Mouse (Mus musculus): Measurements from ENCODE around the gene Dnaic1. TPM values are rescaled to one million over a fixed set of nuclear protein-coding genes. Genes with fewer than 3 reads are reported as not detected.

Gene Dnaic1
- polyA plus RNA-seq, 1 experiment, result 2.3 TPM

- 30% methylated on average over 6 of the region's 6 CpGs for WGBS
- no peak for DNase-seq (ENCODE audit: low read depth, low spot score)
Measured at GRCm38 (mm10) chr4:41630196-41630595, 60.6 kb downstream of the Dnaic1 start.

GRCm38 (mm10) chr4:41631390-41631789 lies 61.8 kb downstream of the Dnaic1 start:
- DNase-seq (ENCODE audit: low read depth, low spot score), result no peak
- 14% methylated on average over 11 of the region's 11 CpGs for WGBS

- WGBS, result 70% methylated on average over 9 of the region's 9 CpGs
- no peak for DNase-seq (ENCODE audit: low read depth, low spot score)
Measured at GRCm38 (mm10) chr4:41633001-41633400, 63.4 kb downstream of the Dnaic1 start.

GRCm38 (mm10) chr4:41634631-41635030 lies 65.1 kb downstream of the Dnaic1 start:
- DNase-seq (ENCODE audit: low read depth, low spot score), result no peak
- 90% methylated on average over 8 of the region's 8 CpGs for WGBS

- WGBS, result 60% methylated on average over 8 of the region's 8 CpGs
- no peak for DNase-seq (ENCODE audit: low read depth, low spot score)
Measured at GRCm38 (mm10) chr4:41635224-41635623, 65.6 kb downstream of the Dnaic1 start.

GRCm38 (mm10) chr4:41635906-41636305 lies 66.3 kb downstream of the Dnaic1 start:
- 56% methylated on average over 2 of the region's 2 CpGs for WGBS
- DNase-seq (ENCODE audit: low read depth, low spot score), result no peak

GRCm38 (mm10) chr4:41636366-41636765 lies 66.8 kb downstream of the Dnaic1 start:
- DNase-seq (ENCODE audit: low read depth, low spot score), result no peak
- 46% methylated on average over 7 of the region's 7 CpGs for WGBS

GRCm38 (mm10) chr4:41636882-41637635 lies 67.5 kb downstream of the Dnaic1 start:
- no peak for DNase-seq (ENCODE audit: low read depth, low spot score)
- 62% methylated on average over 10 of the region's 10 CpGs for WGBS

GRCm38 (mm10) chr4:41638186-41638731 lies 68.7 kb downstream of the Dnaic1 start:
- no peak for DNase-seq (ENCODE audit: low read depth, low spot score)
- WGBS, result 85% methylated on average over 10 of the region's 10 CpGs

- WGBS, result 78% methylated on average over 6 of the region's 6 CpGs
- no peak for DNase-seq (ENCODE audit: low read depth, low spot score)
Measured at GRCm38 (mm10) chr4:41638828-41639213, 69.2 kb downstream of the Dnaic1 start.

GRCm38 (mm10) chr4:41639214-41639841 lies 69.8 kb downstream of the Dnaic1 start:
- 22% methylated on average over 10 of the region's 10 CpGs for WGBS
- no peak for DNase-seq (ENCODE audit: low read depth, low spot score)

GRCm38 (mm10) chr4:41639913-41640507 lies 70.4 kb downstream of the Dnaic1 start, which contains the start of gene Enho:
Gene Enho, minus strand, starts transcription at chr4:41640324.
- WGBS, result under 1% methylated on average over 71 of the region's 74 CpGs
- DNase-seq (ENCODE audit: low read depth, low spot score), result peak; percentile 67

- 86% methylated on average over 6 of the region's 6 CpGs for WGBS
Measured at GRCm38 (mm10) chr4:41641199-41641822, 71.7 kb downstream of the Dnaic1 start.

GRCm38 (mm10) chr4:41645488-41645887 lies 75.9 kb downstream of the Dnaic1 start:
- DNase-seq (ENCODE audit: low read depth, low spot score), result no peak
- 15% methylated on average over 5 of the region's 5 CpGs for WGBS

More at GRCm38 (mm10) chr4:41641199-41641822, 71.7 kb downstream of the Dnaic1 start:
- no peak for DNase-seq (ENCODE audit: low read depth, low spot score)

- DNase-seq (ENCODE audit: low read depth, low spot score), result no peak
- 58% methylated on average over 4 of the region's 4 CpGs for WGBS
Measured at GRCm38 (mm10) chr4:41648157-41648556, 78.6 kb downstream of the Dnaic1 start.

- WGBS, result 62% methylated on average over 7 of the region's 7 CpGs
- DNase-seq (ENCODE audit: low read depth, low spot score), result no peak
Measured at GRCm38 (mm10) chr4:41648627-41649026, 79.1 kb downstream of the Dnaic1 start.

- WGBS, result 46% methylated on average over 6 of the region's 6 CpGs
- DNase-seq (ENCODE audit: low read depth, low spot score), result no peak
Measured at GRCm38 (mm10) chr4:41653296-41653695, 83.7 kb downstream of the Dnaic1 start.

GRCm38 (mm10) chr4:41653730-41654129 lies 84.2 kb downstream of the Dnaic1 start:
- WGBS, result 60% methylated on average over 6 of the region's 6 CpGs
- DNase-seq (ENCODE audit: low read depth, low spot score), result no peak

- WGBS, result 20% methylated on average over 7 of the region's 7 CpGs
- DNase-seq (ENCODE audit: low read depth, low spot score), result no peak
Measured at GRCm38 (mm10) chr4:41654217-41654616, 84.6 kb downstream of the Dnaic1 start.

GRCm38 (mm10) chr4:41655525-41655924 lies 86.0 kb downstream of the Dnaic1 start:
- DNase-seq (ENCODE audit: low read depth, low spot score), result no peak
- WGBS, result 79% methylated on average over 2 of the region's 2 CpGs

Data from large intestine, adult 2 months (tissue).